Mouse (Mus musculus) limb, embryonic 10.5 days (tissue): ENCODE measurements around the gene Aptx. TPM values are rescaled to one million over a fixed set of nuclear protein-coding genes. Genes with fewer than 3 reads are reported as not detected.

Experiments
- DNase-seq: peaks from one replicate; pipeline ENCODE4 v3.0.0-alpha.2; 2017; ENCODE audit warnings: low spot score
- H3K27ac ChIP-seq: fragments of 300-500 bp; sonication (generic); 2 replicates; pipeline ENCODE4 v1.5.1; 2016; ENCODE audit warnings: mild to moderate bottlenecking
- H3K27me3 ChIP-seq: fragments of 300-500 bp; sonication (generic); 2 replicates; pipeline ENCODE4 v1.6.1; 2016; ENCODE audit warnings: low read depth, mild to moderate bottlenecking; ENCODE audit not compliant: poor library complexity, severe bottlenecking
- H3K36me3 ChIP-seq: fragments of 300-500 bp; sonication (generic); 2 replicates; pipeline ENCODE4 v1.6.1; 2016; ENCODE audit warnings: mild to moderate bottlenecking, moderate library complexity
- H3K4me1 ChIP-seq: fragments of 300-500 bp; sonication (generic); 2 replicates; pipeline ENCODE4 v1.6.1; 2016
- H3K4me3 ChIP-seq: fragments of 300-500 bp; sonication (generic); 2 replicates; pipeline ENCODE4 v1.5.1; 2016; ENCODE audit warnings: mild to moderate bottlenecking, moderate library complexity
- H3K9me3 ChIP-seq: fragments of 300-500 bp; sonication (generic); replicated peaks from 2 replicates; pipeline ENCODE4 v1.6.1; 2016; ENCODE audit warnings: mild to moderate bottlenecking
- WGBS: fragments of 180-500 bp; shearing (Covaris S2); methylation state at CpG from one replicate; pipeline ENCODE4 v1.1.7; 2016; 5-methylcytosine and 5-hydroxymethylcytosine counted together
- microRNA counts: library from miRNA; unstranded; fragments of <30 nt; microRNA quantifications from one replicate; lab custom pipeline; 2017
- microRNA-seq: library from miRNA; unstranded; fragments of <30 nt; microRNA quantifications from one replicate; pipeline ENCODE4, GENCODE M21; 2017
- polyA plus RNA-seq: library from polyadenylated mRNA; unstranded; fragments of >200 nt; fragmentation: Nextera tagmentation; extraction: Ambion mirVana; gene quantifications from 2 replicates; pipeline ENCODE4 v1.2.1, GENCODE M21; 2016

Gene Aptx
- polyA plus RNA-seq, 1 experiment from 2014 or later = 39.6 TPM

GRCm38 (mm10) chr4:40643567-40643966, 59.4 kb downstream of the Aptx start:
- 69% methylated on average over 5 of the region's 5 CpGs for WGBS
- H3K36me3 ChIP-seq = no peaks in the 10 kb centered on the region
- DNase-seq = no peak
- no peak overlapping the region for H3K27ac ChIP-seq
- no peak overlapping the region for H3K4me3 ChIP-seq
- H3K9me3 ChIP-seq = no peaks in the 10 kb centered on the region
- no peaks in the 10 kb centered on the region for H3K27me3 ChIP-seq
- no peaks in the 10 kb centered on the region for H3K4me1 ChIP-seq

DNA sequence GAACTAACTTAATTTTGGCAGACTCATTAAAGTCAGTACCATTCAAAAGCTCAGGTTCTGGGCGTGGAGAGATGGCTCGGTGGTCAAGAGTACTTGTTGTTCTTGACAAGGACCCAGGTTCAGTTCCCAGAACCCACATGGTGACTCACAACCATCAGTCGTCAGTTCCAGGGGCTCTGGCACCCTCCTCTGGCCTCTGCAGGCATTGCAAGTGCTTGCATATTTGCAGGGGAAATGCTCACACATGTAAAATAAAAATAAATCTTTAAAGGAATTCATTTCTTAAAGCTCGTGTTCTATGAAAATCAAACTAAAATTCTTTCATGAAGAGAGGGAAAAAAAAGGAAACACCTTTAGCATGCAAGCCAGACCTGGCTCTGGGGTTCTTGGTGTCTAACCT, 62.0 kb downstream of the Aptx start:
- no peaks in the 10 kb centered on the region for H3K4me1 ChIP-seq
- H3K9me3 ChIP-seq = no peaks in the 10 kb centered on the region
- WGBS = 87% methylated on average over 4 of the region's 4 CpGs
- H3K4me3 ChIP-seq = no peak overlapping the region
- no peak for DNase-seq
- H3K27ac ChIP-seq = no peak overlapping the region
- H3K36me3 ChIP-seq = no peaks in the 10 kb centered on the region
- H3K27me3 ChIP-seq = no peaks in the 10 kb centered on the region

MicroRNA genes within 50 kb of the gene (microRNA counts, 519-probe panel; counts per million panel counts)
- 684 counts per million, percentile 72 among the panel's probes with 10 or more counts for microRNA mmu-miR-207 (lab: Ali Mortazavi, UCI)

Small RNA genes lying within 50 kb of the gene (microRNA-seq; reads per million reads assigned to microRNA genes)
- not detected for gene Mir207

Other genes with a start within 250 kb of the Aptx start
- gene Tmem215, start 231.0 kb downstream of the Aptx start, polyA plus RNA-seq = 0.20 and 0.21 TPM in 2 replicates
- gene Dnaja1, start 19.0 kb upstream of the Aptx start, polyA plus RNA-seq = 546 and 555 TPM in 2 replicates
- 186 and 189 TPM in 2 replicates for gene Smu1, start 54.7 kb upstream of the Aptx start, polyA plus RNA-seq
- gene B4galt1, start 150.8 kb upstream of the Aptx start, polyA plus RNA-seq = 23.6 and 29.9 TPM in 2 replicates
- not detected in 2 replicates for gene Spink4, start 216.9 kb upstream of the Aptx start, polyA plus RNA-seq
- 225 and 227 TPM in 2 replicates for gene Bag1, start 245.1 kb upstream of the Aptx start, polyA plus RNA-seq
- gene Chmp5, start 245.2 kb upstream of the Aptx start, polyA plus RNA-seq = 85.9 and 92.7 TPM in 2 replicates